Mouse (Mus musculus): ENCODE measurements at regions not wholly inside any gene's neighbourhood (a gene's known extent, or its start where the extent isn't known, plus 50 kb on each side); places are given as distances from the start of the nearest gene placed in this dataset.

DNA sequence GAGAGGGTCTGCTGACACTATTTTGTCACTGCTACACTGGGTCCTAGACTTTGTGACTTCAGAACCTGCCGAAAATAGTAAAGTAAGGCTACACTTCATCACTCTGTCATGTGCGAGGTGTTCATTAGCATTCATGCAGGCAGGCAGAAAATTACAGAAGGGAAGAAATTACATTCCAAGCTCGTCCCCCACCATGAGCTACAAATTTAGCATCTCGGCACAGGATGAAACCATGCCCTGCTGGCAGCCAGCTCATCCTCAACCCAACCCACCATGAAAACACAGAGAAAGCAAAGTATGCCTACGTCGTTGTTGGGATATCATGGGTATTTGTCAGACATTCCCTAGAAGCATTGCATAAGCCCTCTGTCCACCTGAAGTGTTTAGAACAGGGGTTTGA lies 103.9 kb downstream of the Kctd12 start:
- no peak overlapping the region for H3K4me2 ChIP-seq (ENCODE audit: low read depth, low read length)
- H3K9me3 ChIP-seq (replicated peaks; ENCODE audit: control insufficient read depth, low read length) = no peaks in the 10 kb centered on the region
- no peak overlapping the region for H3K27ac ChIP-seq (replicated peaks; ENCODE audit: low read depth, low read length)
- ATAC-seq (replicated peaks; ENCODE audit: insufficient number of reproducible peaks, low FRiP score, low TSS enrichment, low read depth) (no peak), DNase-seq (ENCODE audit: low spot score) (no peak)
- H3K4me1 ChIP-seq (ENCODE audit: control insufficient read depth, insufficient read depth, low read length) = no peaks in the 10 kb centered on the region
- H3K36me3 ChIP-seq (replicated peaks; ENCODE audit: control insufficient read depth, insufficient read depth, low read depth, low read length) = no peaks in the 10 kb centered on the region
- H3K27me3 ChIP-seq (ENCODE audit: control insufficient read depth, insufficient read depth, low read length) = no peaks in the 10 kb centered on the region
- WGBS = 83% methylated on average over 6 of the region's 6 CpGs
- H3K9ac ChIP-seq (replicated peaks; ENCODE audit: low read length) = no peak overlapping the region
- H3K4me3 ChIP-seq (ENCODE audit: low read depth, low read length) = no peak overlapping the region

GRCm38 (mm10) chr14:102868160-102868559 lies 114.3 kb downstream of the Kctd12 start:
- H3K9me3 ChIP-seq (replicated peaks; ENCODE audit: control insufficient read depth, low read length) = no peaks in the 10 kb centered on the region
- H3K27me3 ChIP-seq (ENCODE audit: control insufficient read depth, insufficient read depth, low read length) = no peaks in the 10 kb centered on the region
- no peak for ATAC-seq (replicated peaks; ENCODE audit: insufficient number of reproducible peaks, low FRiP score, low TSS enrichment, low read depth)
- no peak overlapping the region for H3K27ac ChIP-seq (replicated peaks; ENCODE audit: low read depth, low read length)
- H3K4me3 ChIP-seq (ENCODE audit: low read depth, low read length) = no peak overlapping the region
- no peak overlapping the region for H3K4me2 ChIP-seq (ENCODE audit: low read depth, low read length)
- no peaks in the 10 kb centered on the region for H3K4me1 ChIP-seq (ENCODE audit: control insufficient read depth, insufficient read depth, low read length)
- H3K9ac ChIP-seq (replicated peaks; ENCODE audit: low read length) = no peak overlapping the region
- 81% methylated on average over 1 of the region's 1 CpGs for WGBS
- DNase-seq (ENCODE audit: low spot score) = no peak
- H3K36me3 ChIP-seq (replicated peaks; ENCODE audit: control insufficient read depth, insufficient read depth, low read depth, low read length) = no peaks in the 10 kb centered on the region

DNA sequence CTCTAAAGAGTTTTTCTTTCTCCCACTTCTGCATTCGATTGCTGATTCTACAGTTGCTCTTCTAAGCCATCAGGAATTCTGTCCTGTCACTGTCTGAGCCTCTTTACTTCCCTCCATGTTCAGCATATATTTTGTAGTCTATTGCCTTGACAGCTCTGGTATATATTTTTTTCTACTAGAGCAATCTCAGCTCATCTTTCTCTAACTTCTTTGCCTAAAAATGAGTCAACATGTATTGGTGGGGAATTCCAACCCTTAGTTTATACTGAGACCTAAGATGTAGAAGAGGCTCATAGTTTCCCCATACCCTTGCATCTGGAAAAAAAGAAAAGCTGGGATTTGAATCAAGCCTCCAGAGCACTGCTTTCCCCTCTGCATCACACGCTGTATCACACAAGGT lies 114.7 kb downstream of the Kctd12 start:
- Histone ChIP-seq H3K9ac (replicated peaks; ENCODE audit: low read length) (no peak overlapping the region), H3K4me1 (ENCODE audit: control insufficient read depth, insufficient read depth, low read length) (no peaks in the 10 kb centered on the region), H3K4me3 (ENCODE audit: low read depth, low read length) (no peak overlapping the region), H3K4me2 (ENCODE audit: low read depth, low read length) (no peak overlapping the region), H3K9me3 (replicated peaks; ENCODE audit: control insufficient read depth, low read length) (no peaks in the 10 kb centered on the region), H3K36me3 (replicated peaks; ENCODE audit: control insufficient read depth, insufficient read depth, low read depth, low read length) (no peaks in the 10 kb centered on the region), H3K27ac (replicated peaks; ENCODE audit: low read depth, low read length) (no peak overlapping the region), H3K27me3 (ENCODE audit: control insufficient read depth, insufficient read depth, low read length) (no peaks in the 10 kb centered on the region)
- no peak for DNase-seq (ENCODE audit: low spot score)
- 77% methylated on average over 2 of the region's 2 CpGs for WGBS
- ATAC-seq (replicated peaks; ENCODE audit: insufficient number of reproducible peaks, low FRiP score, low TSS enrichment, low read depth) = no peak

GRCm38 (mm10) chr14:102866511-102866910 lies 115.9 kb downstream of the Kctd12 start:
- Histone ChIP-seq H3K4me2 (ENCODE audit: low read depth, low read length) (no peak overlapping the region), H3K27me3 (ENCODE audit: control insufficient read depth, insufficient read depth, low read length) (no peaks in the 10 kb centered on the region), H3K36me3 (replicated peaks; ENCODE audit: control insufficient read depth, insufficient read depth, low read depth, low read length) (no peaks in the 10 kb centered on the region), H3K27ac (replicated peaks; ENCODE audit: low read depth, low read length) (no peak overlapping the region), H3K9ac (replicated peaks; ENCODE audit: low read length) (no peak overlapping the region), H3K4me1 (ENCODE audit: control insufficient read depth, insufficient read depth, low read length) (no peaks in the 10 kb centered on the region), H3K4me3 (ENCODE audit: low read depth, low read length) (no peak overlapping the region), H3K9me3 (replicated peaks; ENCODE audit: control insufficient read depth, low read length) (no peaks in the 10 kb centered on the region)
- DNase-seq (ENCODE audit: low spot score) (no peak), ATAC-seq (replicated peaks; ENCODE audit: insufficient number of reproducible peaks, low FRiP score, low TSS enrichment, low read depth) (no peak)
- WGBS = 71% methylated on average over 1 of the region's 1 CpGs

- no peak overlapping the region for H3K4me3 ChIP-seq (ENCODE audit: low read depth, low read length)
- no peaks in the 10 kb centered on the region for H3K9me3 ChIP-seq (replicated peaks; ENCODE audit: control insufficient read depth, low read length)
- H3K27me3 ChIP-seq (ENCODE audit: control insufficient read depth, insufficient read depth, low read length) = no peaks in the 10 kb centered on the region
- DNase-seq (ENCODE audit: low spot score) (no peak), ATAC-seq (replicated peaks; ENCODE audit: insufficient number of reproducible peaks, low FRiP score, low TSS enrichment, low read depth) (no peak)
- no peak overlapping the region for H3K4me2 ChIP-seq (ENCODE audit: low read depth, low read length)
- no peak overlapping the region for H3K27ac ChIP-seq (replicated peaks; ENCODE audit: low read depth, low read length)
- 86% methylated on average over 1 of the region's 1 CpGs for WGBS
- no peak overlapping the region for H3K9ac ChIP-seq (replicated peaks; ENCODE audit: low read length)
- no peaks in the 10 kb centered on the region for H3K4me1 ChIP-seq (ENCODE audit: control insufficient read depth, insufficient read depth, low read length)
- no peaks in the 10 kb centered on the region for H3K36me3 ChIP-seq (replicated peaks; ENCODE audit: control insufficient read depth, insufficient read depth, low read depth, low read length)
Measured at GRCm38 (mm10) chr14:102861694-102862093, 120.7 kb downstream of the Kctd12 start.

DNA sequence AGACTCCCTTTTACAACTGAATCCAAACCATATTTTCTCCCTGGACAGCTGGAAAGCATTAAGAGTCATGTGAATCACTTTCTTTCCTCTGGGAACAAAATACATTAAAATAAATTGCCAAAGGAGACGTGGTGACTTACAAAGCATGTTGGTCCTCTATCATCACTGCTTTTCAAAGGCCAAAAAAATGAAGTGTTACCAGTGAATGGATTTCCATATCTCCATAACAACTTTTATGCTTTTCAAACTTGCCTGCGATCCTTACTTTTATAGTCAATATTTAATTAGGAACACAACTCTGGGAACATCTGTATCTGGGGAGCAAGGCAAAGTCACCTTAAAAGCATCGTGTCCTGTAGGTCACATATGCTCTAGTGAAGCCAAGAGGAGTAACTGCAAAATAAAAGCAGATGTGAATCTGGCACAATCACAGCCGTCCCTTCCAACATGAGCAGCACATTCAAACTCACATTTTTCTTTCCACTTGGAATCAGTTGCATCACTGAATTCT lies 123.0 kb downstream of the Kctd12 start:
- Histone ChIP-seq H3K4me1 (ENCODE audit: control insufficient read depth, insufficient read depth, low read length) (no peaks in the 10 kb centered on the region), H3K27me3 (ENCODE audit: control insufficient read depth, insufficient read depth, low read length) (no peaks in the 10 kb centered on the region), H3K4me2 (ENCODE audit: low read depth, low read length) (no peak overlapping the region), H3K4me3 (ENCODE audit: low read depth, low read length) (no peak overlapping the region), H3K9me3 (replicated peaks; ENCODE audit: control insufficient read depth, low read length) (no peaks in the 10 kb centered on the region), H3K27ac (replicated peaks; ENCODE audit: low read depth, low read length) (no peak overlapping the region), H3K9ac (replicated peaks; ENCODE audit: low read length) (no peak overlapping the region), H3K36me3 (replicated peaks; ENCODE audit: control insufficient read depth, insufficient read depth, low read depth, low read length) (no peaks in the 10 kb centered on the region)
- ATAC-seq (replicated peaks; ENCODE audit: insufficient number of reproducible peaks, low FRiP score, low TSS enrichment, low read depth) = no peak
- DNase-seq (ENCODE audit: low spot score) = peak; percentile 88
- WGBS = 32% methylated on average over 4 of the region's 4 CpGs

DNA sequence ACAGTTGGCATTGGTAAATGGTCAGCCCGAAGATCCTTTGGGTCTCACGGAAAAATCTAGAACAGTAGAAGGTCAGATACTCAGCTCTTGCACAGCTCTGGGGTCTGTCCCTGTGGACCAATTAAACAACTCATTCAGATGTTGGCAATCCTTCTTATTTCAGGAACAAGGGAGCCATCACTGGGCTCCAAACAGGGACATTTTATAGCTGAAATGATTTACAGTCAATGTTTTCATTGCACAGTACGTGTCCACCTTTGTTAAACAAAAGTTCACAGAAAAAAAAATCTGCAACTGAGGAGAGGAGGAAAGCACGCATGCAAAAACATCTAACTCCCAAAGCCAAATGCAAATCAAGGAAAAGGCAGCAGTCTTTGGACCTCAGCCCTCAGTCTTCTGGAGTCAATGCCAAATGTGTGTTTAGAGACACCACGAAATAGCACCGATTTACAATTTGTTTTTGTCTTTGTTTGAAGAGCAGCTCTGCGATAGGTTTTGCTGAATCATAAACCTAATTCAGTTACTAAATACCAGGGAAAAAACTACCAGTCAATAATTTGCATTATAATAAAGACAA lies 127.1 kb downstream of the Kctd12 start:
- Histone ChIP-seq H3K27ac (replicated peaks; ENCODE audit: low read depth, low read length) (no peak overlapping the region), H3K36me3 (replicated peaks; ENCODE audit: control insufficient read depth, insufficient read depth, low read depth, low read length) (no peaks in the 10 kb centered on the region), H3K4me2 (ENCODE audit: low read depth, low read length) (no peak overlapping the region), H3K4me1 (ENCODE audit: control insufficient read depth, insufficient read depth, low read length) (no peaks in the 10 kb centered on the region), H3K9me3 (replicated peaks; ENCODE audit: control insufficient read depth, low read length) (no peaks in the 10 kb centered on the region), H3K27me3 (ENCODE audit: control insufficient read depth, insufficient read depth, low read length) (no peaks in the 10 kb centered on the region), H3K9ac (replicated peaks; ENCODE audit: low read length) (no peak overlapping the region), H3K4me3 (ENCODE audit: low read depth, low read length) (no peak overlapping the region)
- 80% methylated on average over 7 of the region's 7 CpGs for WGBS
- DNase-seq (ENCODE audit: low spot score) (no peak), ATAC-seq (replicated peaks; ENCODE audit: insufficient number of reproducible peaks, low FRiP score, low TSS enrichment, low read depth) (no peak)

- Histone ChIP-seq H3K4me1 (ENCODE audit: control insufficient read depth, insufficient read depth, low read length) (no peaks in the 10 kb centered on the region), H3K9me3 (replicated peaks; ENCODE audit: control insufficient read depth, low read length) (no peaks in the 10 kb centered on the region), H3K27me3 (ENCODE audit: control insufficient read depth, insufficient read depth, low read length) (no peaks in the 10 kb centered on the region), H3K9ac (replicated peaks; ENCODE audit: low read length) (no peak overlapping the region), H3K4me2 (ENCODE audit: low read depth, low read length) (no peak overlapping the region), H3K36me3 (replicated peaks; ENCODE audit: control insufficient read depth, insufficient read depth, low read depth, low read length) (no peaks in the 10 kb centered on the region), H3K4me3 (ENCODE audit: low read depth, low read length) (no peak overlapping the region), H3K27ac (replicated peaks; ENCODE audit: low read depth, low read length) (no peak overlapping the region)
- 72% methylated on average over 3 of the region's 3 CpGs for WGBS
- DNase-seq (ENCODE audit: low spot score) (no peak), ATAC-seq (replicated peaks; ENCODE audit: insufficient number of reproducible peaks, low FRiP score, low TSS enrichment, low read depth) (no peak)
Measured at GRCm38 (mm10) chr14:102843700-102844099, 138.7 kb downstream of the Kctd12 start.
